Mouse (Mus musculus) lung, postnatal 14 days (tissue): ENCODE data around the gene Cep68.
"Not testable (repeated sequence)": the region's sequence is repeated elsewhere in the genome, so short reads cannot be mapped to it uniquely, and the experiment has no call there.

Experiments used
- DNase-seq: peaks from one replicate; pipeline ENCODE4 v3.0.0; 2021

Cep68 gene

DNA sequence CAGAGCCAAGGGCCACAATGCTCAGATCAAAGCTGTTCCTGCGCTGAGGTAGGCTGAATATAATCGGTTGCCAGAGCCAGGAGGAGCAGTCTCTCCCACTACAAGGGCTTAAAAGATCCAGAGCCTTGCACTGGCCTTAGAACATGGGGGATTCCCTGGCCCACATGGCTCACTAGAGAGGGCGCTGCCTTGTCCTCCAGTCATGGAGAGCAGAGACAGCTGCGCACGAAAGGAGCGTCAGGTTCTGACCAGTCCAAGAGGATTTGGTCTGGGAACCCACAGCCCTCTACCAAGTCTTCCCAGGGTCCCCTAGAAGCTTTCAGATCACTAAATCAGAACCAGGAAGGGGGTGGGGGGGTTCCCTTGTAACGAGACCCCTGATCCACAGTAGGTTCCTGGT, 7.9 kb downstream of the Cep68 start:
- no peak for DNase-seq

DNA sequence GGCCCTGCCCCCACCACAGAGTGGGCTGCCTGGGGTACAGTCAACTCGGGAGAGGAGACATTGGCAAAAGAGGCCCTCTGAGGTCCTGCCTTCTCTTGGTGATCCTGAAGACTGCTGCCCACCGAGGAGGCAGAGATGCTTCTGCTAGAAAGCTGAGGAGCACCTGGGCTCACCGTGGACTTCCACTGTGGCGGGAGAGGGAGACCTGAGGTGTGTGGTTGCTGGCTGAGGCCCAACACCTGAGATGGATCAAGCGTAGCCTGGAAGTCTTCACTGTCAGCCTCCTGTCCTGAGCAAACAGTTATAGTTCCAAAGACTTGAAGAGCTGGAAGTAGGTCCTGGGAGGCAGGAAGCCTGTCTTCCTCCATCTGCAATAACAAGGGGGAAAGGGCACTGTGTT, 8.9 kb downstream of the Cep68 start:
- DNase-seq, result no peak

DNA sequence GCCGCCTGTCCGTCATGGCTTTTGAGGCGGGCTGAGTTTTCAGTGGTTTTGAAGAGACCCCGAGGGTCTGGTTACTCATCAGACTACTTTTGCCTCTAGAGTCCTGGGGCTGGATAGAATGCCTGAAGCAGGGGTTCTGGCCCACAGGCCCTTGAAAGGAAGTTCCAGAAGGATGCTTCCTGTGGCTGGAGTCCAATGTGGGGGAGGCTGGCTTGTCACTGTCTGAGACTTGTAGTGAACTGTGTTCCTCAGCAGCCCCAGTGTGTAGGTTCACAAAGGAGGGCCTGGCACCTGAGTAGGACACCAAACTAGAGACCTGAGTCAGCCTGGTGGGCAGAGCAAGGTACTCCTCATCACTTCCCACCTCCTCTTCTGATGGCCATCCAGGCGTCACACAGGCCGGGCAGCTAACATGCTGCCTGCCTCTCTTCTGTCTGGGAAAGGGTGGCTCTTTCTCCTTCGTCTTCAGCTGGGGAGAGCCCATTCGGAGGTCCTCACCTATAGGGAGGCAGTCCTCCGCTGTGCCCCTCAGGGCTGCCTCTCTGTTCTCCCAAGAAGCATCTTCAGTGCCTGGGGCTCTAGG, 9.9 kb downstream of the Cep68 start:
- DNase-seq, result no peak

DNA sequence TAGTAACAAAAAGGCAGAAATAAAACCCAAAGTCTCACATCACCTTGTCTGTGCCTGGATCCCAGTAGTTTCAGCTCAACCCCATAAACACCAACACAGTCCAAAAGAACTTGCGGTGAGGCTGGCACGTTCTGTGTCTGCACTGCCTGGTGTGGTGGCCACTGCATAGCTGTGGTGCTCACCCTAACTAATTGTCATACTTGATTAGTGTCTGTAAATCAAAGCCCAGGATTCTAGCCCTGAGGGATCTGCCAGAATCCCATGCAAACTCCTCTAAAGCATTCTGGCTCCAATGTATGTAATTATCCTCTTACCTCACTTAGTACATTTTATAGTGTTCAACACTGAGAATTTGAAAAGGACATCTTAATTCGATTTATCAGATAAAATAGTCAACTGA, 11.3 kb downstream of the Cep68 start:
- no peak for DNase-seq

DNA sequence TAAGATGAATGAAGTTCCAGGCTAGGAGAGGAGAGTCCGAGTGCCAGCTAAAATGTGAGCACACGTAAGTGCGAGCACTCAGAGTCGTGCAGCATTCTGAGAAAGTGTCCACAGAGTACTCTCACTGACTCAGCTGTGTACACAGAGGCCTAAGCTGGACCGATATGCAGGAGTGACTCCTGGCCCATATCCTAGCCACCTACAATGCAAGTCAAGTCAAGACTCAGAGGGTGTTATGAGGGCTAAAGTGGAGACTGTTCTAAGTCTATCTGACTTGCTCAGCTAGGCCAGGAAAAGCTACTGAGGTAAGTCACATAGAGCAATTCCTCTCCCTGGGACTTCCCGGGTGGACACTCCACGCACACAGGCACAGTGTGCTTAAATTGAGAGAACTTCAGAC, 12.2 kb downstream of the Cep68 start:
- no peak for DNase-seq

DNA sequence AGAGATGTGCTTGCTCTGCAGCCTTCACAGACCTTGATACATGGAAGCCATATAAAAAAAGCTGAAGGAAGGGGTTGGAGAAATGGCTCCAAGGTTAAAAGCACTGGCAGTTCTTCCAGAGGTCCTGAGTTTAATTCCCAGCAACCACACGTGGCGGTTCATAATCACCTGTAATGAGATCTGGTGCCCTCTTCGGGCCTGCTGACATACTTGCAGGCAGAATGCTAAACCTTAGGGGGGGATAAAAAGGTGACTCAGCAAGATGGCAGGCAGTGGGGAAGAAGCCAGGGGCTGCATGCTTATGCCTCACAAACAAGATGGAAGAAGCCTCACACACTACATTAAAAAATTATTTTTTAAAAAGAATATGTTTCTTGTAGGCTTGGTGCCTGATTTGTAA, 15.0 kb downstream of the Cep68 start:
- no peak for DNase-seq

DNA sequence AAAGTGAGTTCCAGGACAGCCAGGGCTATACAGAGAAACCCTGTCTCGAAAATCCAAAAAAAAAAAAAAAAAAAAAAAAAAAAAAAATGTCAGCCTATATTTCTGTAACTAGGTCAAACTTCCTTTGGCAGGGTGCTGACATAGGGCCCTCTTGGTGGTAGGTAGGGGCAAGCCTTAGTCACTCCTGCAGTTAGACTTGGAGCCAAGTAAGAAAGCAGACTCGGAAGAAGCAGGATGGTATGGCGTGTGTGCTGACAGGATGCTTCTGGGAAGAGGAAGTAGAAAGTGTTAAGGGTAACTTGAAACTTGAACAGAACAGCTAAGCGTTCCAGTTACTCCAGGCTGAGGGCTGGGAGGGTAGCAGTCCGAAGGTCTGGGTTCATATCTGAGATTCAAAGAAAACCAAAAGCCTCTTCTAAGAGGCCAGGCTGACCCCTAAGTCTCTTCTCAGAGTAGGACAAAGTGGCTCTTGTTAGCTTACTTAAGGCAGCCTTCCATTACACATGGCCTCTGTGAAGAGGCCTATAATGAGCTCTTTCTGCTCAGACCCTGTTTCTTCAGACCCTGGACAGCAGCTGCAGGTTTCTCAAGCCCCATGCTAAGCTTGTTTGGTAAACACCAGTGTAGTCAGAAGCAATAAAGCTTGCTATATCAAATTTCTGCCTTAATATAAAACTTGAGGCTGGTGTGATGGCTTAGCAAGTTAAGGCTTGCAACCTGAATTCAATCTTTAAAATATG, 17.0 kb downstream of the Cep68 start:
- no peak for DNase-seq

DNA sequence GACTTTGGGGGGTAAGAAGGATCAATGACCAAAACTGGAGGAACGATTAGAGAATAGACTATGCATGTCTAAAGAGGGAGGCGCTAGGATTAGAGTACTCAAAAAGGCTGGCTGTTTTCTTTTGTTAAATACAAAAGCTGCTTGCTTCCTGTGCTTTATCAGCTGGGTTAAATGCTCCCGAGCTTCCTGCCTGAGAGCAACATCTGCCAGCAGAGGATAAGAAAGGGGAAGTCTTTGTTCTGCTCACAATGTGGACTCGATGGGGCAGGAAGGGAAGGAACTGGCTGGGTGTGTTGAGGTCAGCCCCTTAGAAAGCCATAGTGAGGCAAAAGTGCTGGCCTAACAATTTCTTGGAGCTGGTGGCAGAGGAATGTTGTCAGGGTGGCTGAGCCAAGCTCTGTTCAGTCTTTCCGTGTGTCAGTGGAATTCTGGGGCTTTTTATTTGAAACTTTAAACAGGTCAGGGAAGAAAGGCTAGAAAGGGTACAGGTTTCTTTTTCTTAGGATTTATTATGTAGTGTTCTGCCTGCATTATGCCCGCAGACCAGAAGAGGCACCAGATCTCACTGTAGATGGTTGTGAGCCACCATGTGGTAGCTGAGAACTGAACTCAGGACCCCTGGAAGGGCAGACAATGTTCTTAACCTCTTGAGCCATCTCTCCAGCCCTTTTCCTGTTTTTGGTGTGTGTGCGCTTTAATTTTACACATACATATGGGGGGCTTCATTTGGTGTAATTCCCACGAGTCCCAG, 17.9 kb downstream of the Cep68 start:
- DNase-seq, result peak; percentile 63

DNA sequence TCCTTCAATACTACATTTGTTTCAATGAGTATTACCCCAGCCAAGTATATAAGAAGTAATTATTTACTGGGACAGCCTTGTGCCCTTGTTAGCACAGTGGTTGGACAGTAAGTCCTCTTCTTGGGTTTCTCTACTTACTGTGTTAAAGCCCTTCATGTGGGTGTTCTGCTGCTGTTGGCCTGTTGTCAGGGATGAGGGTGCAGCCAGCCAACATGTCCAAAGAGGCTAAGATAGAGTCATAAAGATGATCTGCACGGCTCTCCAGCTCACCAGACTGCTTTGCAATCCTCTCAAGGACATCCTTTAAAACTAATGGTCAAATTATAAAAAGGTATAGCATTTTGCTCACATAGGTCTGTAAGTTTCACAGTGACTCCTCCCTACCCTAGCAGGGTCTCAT, 18.9 kb downstream of the Cep68 start:
- no peak for DNase-seq

DNA sequence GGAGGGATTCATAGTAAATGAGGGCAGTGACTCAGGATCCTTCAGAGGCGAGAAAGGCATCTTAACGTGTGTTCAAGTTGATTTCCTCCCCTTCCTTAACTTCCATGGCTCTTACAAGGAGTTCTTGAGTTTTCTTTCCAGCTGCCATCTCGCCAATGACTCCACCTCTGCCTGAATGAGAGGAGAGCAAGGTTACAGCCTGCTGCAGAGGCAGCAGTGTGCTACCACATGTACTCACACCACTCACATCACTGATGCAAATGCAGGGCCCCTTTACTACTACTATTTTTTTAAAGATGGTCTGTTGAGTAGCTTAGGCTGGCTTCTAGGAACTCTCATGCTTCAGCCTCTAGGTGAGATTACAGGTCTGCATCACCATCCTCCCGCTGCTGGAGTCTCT, 19.9 kb downstream of the Cep68 start:
- no peak for DNase-seq

DNA sequence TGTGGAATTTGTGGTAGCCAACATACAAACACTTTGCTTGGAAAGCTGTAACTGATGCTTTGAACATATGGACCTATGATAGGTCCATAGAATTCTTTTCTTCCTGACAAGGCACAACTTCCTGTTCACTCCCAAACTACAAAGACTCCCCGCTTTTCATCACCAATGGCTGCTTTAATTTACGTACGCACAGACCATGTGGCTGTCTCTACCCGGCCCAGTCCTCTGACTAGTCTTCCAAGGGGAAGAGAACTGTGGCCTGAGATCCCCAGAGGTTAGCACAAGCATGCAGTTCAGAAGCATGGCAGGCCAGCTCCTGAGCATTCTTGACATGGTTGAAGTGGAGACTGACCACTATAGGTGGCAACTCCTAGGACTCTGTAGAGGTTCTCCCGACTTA, 20.6 kb downstream of the Cep68 start:
- DNase-seq, result no peak

DNA sequence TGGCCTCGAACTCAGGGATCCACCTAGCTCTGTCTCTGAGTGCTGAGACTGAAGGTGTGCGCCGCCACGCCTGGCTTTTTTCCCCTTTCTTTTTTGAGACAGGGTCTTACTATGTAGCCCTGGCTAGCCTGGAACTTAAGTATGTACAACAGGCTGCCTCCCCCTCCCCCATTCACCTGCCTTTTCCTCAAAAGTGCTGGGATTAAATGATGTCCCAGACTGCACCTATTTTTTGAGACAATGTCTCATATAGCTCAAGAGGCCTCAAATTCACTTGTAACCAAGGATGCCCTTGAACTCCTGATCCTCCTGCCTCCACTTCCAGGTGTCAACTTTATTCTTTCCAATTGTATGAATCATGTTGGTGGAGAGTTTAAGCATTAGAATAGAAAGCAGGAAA, 23.3 kb downstream of the Cep68 start:
- DNase-seq, result no peak

DNA sequence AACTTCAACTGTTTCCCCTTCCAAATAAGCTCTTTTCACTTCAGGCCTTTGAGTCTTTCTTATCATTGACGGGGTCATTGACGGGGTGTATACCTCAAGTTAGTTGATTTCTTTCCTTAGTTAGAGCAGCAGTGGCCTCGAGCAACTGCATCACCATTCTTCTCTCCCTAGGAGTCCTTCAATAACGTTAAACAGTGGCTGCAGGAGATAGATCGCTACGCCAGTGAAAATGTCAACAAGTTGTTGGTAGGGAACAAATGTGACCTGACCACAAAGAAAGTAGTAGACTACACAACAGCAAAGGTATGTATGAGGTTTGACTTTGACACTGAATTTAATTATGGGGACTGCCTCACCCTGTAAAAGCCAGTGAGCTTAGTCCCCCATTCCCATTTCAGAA, 25.0 kb downstream of the Cep68 start:
- DNase-seq, result no peak

DNA sequence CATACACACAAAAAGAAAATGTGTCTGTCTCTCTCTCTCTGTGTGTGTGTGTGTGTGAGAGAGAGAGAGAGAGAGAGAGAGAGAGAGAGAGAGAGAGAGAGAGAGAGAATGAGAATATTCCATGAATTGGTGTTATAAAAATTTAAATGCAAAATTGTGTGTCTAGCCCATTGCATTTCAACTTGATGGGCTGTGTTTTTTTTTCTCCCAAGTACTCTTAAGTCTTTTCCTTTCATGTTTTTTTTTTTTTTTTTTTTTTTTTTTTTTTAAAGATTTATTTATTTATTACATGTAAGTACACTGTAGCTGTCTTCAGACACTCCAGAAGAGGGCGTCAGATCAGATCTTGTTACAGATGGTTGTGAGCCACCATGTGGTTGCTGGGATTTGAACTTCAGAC, 27.6 kb downstream of the Cep68 start:
- DNase-seq, result not testable (repeated sequence)

DNA sequence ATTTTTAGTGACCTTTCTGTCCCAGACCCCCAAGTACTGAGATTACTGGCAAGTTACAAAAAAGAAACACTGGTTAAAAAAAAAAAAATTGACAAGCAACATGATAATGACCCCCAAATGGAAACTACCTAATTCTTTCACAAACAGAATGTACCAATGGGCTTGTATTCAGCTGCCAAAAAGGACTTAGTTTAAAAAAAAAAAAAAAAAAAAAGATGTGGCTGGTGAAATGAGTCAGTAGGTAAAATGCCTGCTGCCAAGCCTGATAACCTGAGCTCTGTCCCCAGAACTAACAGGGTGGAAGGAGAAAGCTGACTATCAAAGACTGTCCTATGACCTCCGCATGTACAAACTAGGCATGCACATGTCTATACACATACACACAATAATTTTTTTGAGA, 32.0 kb downstream of the Cep68 start:
- no peak for DNase-seq

DNA sequence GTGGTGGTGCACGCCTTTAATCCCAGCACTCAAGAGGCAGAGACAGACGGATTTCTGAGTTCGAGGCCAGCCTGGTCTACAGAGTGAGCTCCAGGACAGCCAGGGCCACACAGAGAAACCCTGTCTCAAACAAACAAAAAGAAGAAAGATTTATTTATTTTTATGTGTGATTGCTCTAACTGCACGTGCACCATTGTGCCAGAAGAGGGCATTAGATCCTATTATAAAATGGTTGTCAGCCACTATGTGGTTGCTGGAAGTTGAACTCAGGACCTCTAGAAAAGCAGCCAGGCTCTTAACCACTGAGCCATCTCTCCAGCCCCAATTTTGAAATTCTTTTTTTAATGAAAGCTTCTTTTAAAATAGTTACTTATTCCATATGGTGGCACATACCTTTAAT, 32.8 kb downstream of the Cep68 start:
- no peak for DNase-seq

DNA sequence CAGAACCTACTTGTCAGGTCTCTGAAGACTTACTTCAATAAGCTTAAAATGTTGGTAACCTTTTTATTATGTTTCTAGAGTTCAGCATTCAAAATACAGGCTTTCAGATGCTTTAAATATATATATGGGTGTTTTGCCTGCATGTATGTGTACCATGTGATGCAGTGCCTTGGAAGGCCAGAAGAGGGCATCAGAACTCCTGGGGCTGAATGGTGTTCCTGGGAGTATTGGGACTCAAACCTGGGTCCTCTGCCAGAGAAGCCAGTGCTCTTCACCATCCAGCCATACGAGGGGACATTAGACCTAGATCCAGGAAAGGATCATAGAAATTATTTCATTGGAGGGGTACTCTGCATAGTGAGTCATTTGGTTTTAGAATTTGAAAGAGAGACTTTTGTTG, 34.5 kb downstream of the Cep68 start:
- DNase-seq, result peak; percentile 32

DNA sequence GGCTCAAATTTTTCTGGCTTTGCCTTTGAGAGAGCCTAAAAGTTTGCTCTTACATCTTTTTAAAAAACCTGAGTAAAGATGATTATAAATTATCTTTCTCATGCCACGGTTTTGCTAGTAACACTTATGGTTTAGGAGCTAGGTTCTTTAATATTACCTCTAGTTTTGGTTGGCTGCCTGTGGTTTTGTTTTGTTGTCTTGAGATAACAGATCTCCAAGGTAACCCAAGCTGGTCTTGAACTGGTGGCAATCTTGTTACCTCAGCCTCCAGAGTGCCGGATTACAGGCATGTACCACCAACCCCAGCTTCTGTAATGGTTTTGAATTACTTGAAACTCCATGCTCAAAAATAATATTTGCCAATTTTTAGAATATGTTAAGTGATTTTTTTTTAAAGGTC, 37.4 kb downstream of the Cep68 start:
- DNase-seq, result no peak

DNA sequence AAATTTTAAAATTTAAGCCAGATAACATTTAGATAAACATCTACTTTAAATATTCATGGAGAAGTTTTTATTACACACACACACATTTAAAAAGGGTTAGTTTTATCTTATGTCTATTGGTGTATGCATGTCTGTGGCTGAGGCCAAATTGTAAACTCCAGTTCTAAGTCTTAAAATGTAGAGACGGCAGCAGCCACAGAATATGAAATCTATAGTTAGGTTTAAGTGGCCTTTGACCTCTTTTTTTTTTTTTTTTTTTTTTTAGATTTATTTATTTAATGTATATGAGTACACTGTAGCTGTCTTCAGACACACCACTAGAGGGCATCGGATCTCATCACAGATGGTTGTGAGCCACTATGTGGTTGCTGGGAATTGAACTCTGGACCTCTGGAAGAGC, 41.6 kb downstream of the Cep68 start:
- DNase-seq, result no peak

DNA sequence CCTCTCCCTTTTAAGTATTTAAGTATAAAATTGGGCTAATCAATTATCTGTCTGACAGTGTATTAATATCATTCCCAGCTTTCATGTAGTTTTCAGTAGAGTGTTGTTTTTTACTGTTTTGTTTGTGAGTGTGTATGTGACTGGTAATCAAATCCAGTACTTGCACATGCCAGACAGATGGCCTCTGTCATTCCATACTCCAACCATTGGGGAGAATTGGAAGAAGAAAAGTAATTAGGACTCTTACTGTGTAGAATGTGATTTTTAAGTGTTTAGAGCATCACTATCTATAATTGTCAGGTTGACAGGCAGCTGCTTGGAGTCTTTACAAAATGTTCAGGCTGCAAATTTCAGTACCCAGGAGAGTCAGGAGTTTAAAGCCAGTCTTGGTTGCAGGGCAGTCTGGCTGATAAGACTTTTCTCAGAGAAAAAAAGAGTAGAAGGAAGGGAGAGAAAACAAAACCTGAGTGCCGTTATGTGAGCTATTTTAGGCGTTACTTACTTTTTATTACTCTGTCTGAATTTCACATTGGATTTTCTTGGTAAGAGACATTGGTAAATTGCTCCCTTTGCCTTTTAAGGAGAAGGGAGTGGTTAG, 42.5 kb downstream of the Cep68 start:
- no peak for DNase-seq

DNA sequence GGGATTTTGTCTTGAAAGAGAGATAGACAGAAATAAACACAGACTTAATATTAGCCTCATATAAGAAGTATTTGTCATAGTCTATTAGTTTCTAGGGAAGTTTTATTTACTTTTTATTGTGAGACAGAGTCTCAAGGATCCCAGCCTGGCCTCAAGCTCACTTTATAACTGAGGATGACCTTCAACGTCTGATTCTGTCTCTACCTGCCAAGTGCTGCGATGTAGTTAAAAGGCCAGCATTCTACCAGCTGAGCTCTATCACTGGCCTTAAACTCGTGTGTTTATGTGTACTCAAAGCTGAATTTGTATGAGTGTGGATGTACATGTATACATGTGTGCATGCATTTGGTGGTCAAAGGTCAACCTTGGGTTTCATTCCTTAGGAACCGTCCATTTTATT, 43.7 kb downstream of the Cep68 start:
- no peak for DNase-seq

DNA sequence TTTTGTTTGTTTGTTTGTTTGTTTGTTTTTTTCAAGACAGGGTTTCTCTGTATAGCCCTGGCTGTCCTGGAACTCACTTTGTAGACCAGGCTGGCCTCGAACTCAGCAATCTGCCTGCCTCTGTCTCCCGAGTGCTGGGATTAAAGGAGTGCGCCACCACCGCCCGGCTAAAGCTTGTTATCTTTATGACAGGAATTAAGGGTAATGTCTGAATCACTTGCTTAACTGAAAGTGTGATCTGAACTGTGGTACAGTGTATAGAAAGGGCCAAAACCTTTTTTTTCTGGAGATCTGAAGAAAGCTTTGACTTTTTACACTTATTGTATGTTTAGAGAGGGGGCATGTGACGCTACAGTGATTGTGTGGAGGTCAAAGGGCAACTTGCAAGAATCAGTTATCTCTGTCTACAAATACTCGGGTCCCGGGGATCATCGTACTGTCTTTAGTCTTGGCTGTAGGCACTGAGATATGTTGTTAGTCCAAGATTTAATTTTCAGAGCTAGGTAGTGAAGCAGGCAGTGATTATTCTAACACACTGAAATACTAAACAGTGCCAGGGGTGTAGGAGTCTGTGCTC, 44.3 kb downstream of the Cep68 start:
- no peak for DNase-seq

DNA sequence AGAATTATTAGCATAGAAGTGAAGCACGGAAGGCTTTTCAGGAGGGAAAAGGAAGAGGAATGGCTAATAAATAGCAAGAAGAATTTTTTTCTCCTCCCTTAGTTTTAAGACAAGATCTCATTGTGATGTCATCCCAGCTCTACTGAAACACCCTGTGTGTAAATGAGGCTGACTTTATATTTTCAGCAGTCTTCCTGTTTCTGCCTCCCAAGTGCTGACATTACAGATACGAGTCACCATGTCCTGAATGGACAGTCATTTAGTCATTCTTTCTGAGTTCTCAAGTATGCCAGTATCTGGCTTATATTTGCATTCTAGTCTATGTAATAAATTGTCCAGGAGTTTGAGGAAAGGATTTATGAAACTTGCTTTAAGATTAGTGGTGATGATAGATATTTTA, 44.9 kb downstream of the Cep68 start:
- DNase-seq, result no peak
